ENCODE assay signal across 8 mouse cellular contexts in the genomic region with DNA sequence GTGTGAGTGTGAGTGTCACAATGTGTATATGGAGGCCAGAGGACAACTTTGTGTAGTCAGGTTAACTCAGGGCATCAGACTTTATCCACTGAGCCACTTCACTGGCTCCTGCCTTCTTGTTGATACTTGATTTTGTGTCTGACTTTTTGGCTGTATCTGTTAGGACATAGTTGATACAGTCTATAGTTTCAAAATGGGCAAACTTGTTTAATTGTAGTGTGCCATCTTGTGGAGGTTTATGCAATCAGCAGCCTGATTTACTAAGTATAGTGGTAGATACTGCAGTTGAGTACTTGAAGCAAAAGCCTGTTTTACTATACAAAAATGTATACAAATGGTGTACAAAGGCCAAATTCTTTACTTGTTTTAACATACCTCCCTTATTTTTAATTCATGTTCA. TPM values are rescaled to one million over a fixed set of nuclear protein-coding genes. Genes with fewer than 3 reads are reported as not detected.
DNase-seq lines count a peak whose midpoint lies in the region; ATAC-seq lines count a peak whose summit lies in the region.
"Had no signal": no experiment of that assay in that cellular context is flagged by ENCODE, and none has a peak within 500 bp of the region (broad histone marks: within the 10 kb centered on the region; RNA-seq: fewer than 3 reads in every experiment).

No protein-coding gene starts in this region.

- peaks cover 22% of the 10 kb centered on the region for H3K36me3 ChIP-seq in hindbrain, embryonic 14.5 days (replicated peaks; ENCODE audit: control insufficient read depth, insufficient read depth)
- H3K36me3 ChIP-seq in hindbrain, embryonic 12.5 days, result peaks cover 13% of the 10 kb centered on the region; the same call in 1 of the 2 replicates

- H3K4me1 ChIP-seq in hindbrain, embryonic 14.5 days (replicated peaks; ENCODE audit: control insufficient read depth, insufficient read depth, low read length), result no peaks in the 10 kb centered on the region
- H3K4me1 ChIP-seq in hindbrain, embryonic 12.5 days, result no peaks in the 10 kb centered on the region
- H3K4me1 ChIP-seq: embryonic facial prominence, embryonic 12.5 days had no signal

- H3K27ac ChIP-seq in hindbrain, embryonic 14.5 days, result no peak overlapping the region
- no peak overlapping the region for H3K27ac ChIP-seq in hindbrain, embryonic 12.5 days
- H3K27ac ChIP-seq: embryonic facial prominence, embryonic 12.5 days had no signal

- intact Hi-C loops in left cerebral cortex, postnatal 14 days (cut with DNase I), result loop anchor here (5.0 kb wide), 2 partner anchors 236 to 266 kb away; no protein-coding TSS in a partner anchor

- no peak overlapping the region for H3K9ac ChIP-seq in hindbrain, embryonic 14.5 days
- no peak overlapping the region for H3K9ac ChIP-seq in hindbrain, embryonic 12.5 days
- H3K9ac ChIP-seq: embryonic facial prominence, embryonic 12.5 days had no signal

- DNase-seq in hindbrain, embryonic 14.5 days (ENCODE audit: low spot score), result peak; percentile 72
- DNase-seq in thymus, postnatal 0 days (ENCODE audit: low spot score), result peak; percentile 54
- DNase-seq in thymus, postnatal 36 days, result no peak
- DNase-seq in c-Kit-positive CD71-positive TER-119-negative erythroid progenitor cells, embryonic 14.5 days (ENCODE audit: low read depth), result peak; percentile 37
- DNase-seq in left cerebral cortex, postnatal 14 days (ENCODE audit: low spot score in 2 of 2), result peak; percentile 63 to 77
- DNase-seq in spleen, adult 18-20 months, result no peak

- H3K9me3 ChIP-seq in hindbrain, embryonic 14.5 days (ENCODE audit: control insufficient read depth, low read length), result no peaks in the 10 kb centered on the region
- H3K9me3 ChIP-seq in hindbrain, embryonic 12.5 days (replicated peaks), result no peaks in the 10 kb centered on the region
- H3K9me3 ChIP-seq: embryonic facial prominence, embryonic 12.5 days had no signal

- H3K27me3 ChIP-seq in hindbrain, embryonic 14.5 days (ENCODE audit: control insufficient read depth, insufficient read depth, low read length), result no peaks in the 10 kb centered on the region
- no peaks in the 10 kb centered on the region for H3K27me3 ChIP-seq in hindbrain, embryonic 12.5 days
- H3K27me3 ChIP-seq: embryonic facial prominence, embryonic 12.5 days had no signal

- H3K4me3 ChIP-seq in hindbrain, embryonic 14.5 days (replicated peaks; ENCODE audit: low read length), result no peak overlapping the region
- no peak overlapping the region for H3K4me3 ChIP-seq in hindbrain, embryonic 12.5 days
- H3K4me3 ChIP-seq: embryonic facial prominence, embryonic 12.5 days had no signal

- no peak overlapping the region for H3K4me2 ChIP-seq in hindbrain, embryonic 14.5 days (replicated peaks)
- H3K4me2 ChIP-seq in hindbrain, embryonic 12.5 days (replicated peaks), result no peak overlapping the region
- H3K4me2 ChIP-seq: embryonic facial prominence, embryonic 12.5 days had no signal

- no peak for ATAC-seq in hindbrain, embryonic 14.5 days (ENCODE audit: low FRiP score)
- no peak for ATAC-seq in hindbrain, embryonic 12.5 days (ENCODE audit: low FRiP score)

RNA-seq across cellular contexts. Expression of a gene that starts 55.2 kb away (rescaled TPM):
- polyA plus RNA-seq in hindbrain, embryonic 14.5 days (2014; fragmentation: Nextera tagmentation; extraction: Ambion mirVana), result 131 and 136 TPM in 2 replicates
- 182 and 195 TPM in 2 replicates for polyA plus RNA-seq in hindbrain, embryonic 12.5 days (2016; fragmentation: Nextera tagmentation; extraction: Ambion mirVana)
- polyA plus RNA-seq in thymus, postnatal 0 days (2015; fragmentation: Nextera tagmentation; extraction: Ambion mirVana), result 207 and 217 TPM in 2 replicates
- total RNA-seq in left cerebral cortex, postnatal 14 days (2021), result 100 to 1,000 TPM; 126 to 136 TPM

Comparison
In these comparisons a context has a peak if more than half of its experiments do, and no peak if none do; other contexts are left out.
1. DNase-seq: peak in hindbrain, embryonic 14.5 days (single experiment), thymus, postnatal 0 days (single experiment), c-Kit-positive CD71-positive TER-119-negative erythroid progenitor cells, embryonic 14.5 days (single experiment) and left cerebral cortex, postnatal 14 days (2 of 2); none in thymus, postnatal 36 days (0 of 2) and spleen, adult 18-20 months (0 of 2).